Mouse (Mus musculus) layer of hippocampus, adult 2 months (tissue): ENCODE data around the gene Zmynd19. TPM values are rescaled to one million over a fixed set of nuclear protein-coding genes. Genes with fewer than 3 reads are reported as not detected.
A peak's percentile ranks its signal among the peaks of the same experiment; 100 is the strongest.
"Not testable (repeated sequence)": the region's sequence is repeated elsewhere in the genome, so short reads cannot be mapped to it uniquely, and the experiment has no call there.

Experiments used
- DNase-seq, 2 experiments: peaks; one replicate each; pipeline ENCODE4 v3.0.0; 2022; ENCODE audit warnings: low spot score in 2 of 2
- H3K27ac ChIP-seq: fragments of 200-600 bp; 2 replicates; pipeline ENCODE4 v1.8.1; 2022
- H3K4me3 ChIP-seq: fragments of 200-600 bp; 2 replicates; pipeline ENCODE4 v1.8.1; 2022; ENCODE audit warnings: mild to moderate bottlenecking
- CTCF ChIP-seq: fragments of 200-600 bp; conservative IDR thresholded peaks from 2 replicates; pipeline ENCODE4 v1.8.1; 2022; ENCODE audit warnings: antibody characterized with exemption, mild to moderate bottlenecking, moderate library complexity
- total RNA-seq, 2 experiments: library from RNA; stranded (reverse); gene quantifications; 2 replicates each; pipeline ENCODE4 v1.2.3; 2021

Gene Zmynd19
- total RNA-seq, 2 experiments from 2014 or later = 35.0 to 36.2 TPM

DNA sequence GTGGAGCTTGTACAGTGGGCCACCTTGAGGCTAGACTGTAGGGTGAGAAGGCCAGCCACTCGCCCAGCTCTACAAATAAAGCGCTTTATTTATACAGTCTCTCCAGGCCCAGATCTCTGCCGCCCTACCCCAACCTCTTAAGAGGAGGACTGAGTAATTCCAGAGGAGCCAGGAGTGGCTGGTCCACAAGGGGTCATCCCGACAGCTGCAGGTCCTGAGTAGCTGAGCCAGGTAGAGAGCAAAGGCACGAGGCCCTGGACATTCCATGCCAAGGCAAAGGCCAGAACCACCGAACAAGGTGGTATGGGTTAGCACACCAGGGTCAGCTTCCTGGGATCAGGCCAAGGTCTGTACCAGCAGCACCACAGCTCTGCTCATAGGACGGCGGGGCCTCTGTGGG lies 24.3 kb upstream of the Zmynd19 start:
- Histone ChIP-seq H3K4me3 (no peak overlapping the region), H3K27ac (no peak overlapping the region)
- TF ChIP-seq CTCF = no peak
- DNase-seq = no peak

DNA sequence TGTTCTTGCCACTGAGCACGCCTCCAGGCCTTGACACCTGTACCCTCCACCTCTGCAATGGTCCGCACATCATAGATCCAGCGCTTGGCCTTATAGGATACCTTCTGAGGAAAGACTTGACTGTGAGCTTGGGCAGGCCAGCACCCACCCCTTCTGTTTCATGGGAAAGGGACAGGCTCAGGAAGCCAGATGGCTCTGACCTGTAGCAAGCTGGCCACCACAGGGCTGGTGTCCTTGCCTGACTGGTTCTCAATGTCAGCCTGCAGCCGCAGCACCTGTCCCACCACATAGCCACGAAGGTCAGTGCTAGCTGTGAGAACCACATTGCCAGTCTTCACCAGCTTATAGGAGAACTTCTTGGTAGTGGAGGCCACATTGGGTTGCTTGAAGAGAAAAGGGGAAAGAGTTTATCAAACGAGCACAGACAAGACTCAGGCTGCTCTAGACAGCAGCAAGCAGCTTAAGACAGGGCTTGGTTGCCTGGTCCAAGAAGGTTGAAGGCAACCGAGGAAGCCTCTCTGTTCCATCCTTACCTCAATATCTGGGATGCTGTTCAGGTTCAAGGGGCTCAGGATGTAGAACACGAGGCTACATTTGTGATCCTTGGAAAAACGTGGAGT lies 23.1 kb upstream of the Zmynd19 start:
- H3K4me3 ChIP-seq = no peak overlapping the region
- no peak overlapping the region for H3K27ac ChIP-seq
- no peak for DNase-seq
- TF ChIP-seq CTCF = no peak

DNA sequence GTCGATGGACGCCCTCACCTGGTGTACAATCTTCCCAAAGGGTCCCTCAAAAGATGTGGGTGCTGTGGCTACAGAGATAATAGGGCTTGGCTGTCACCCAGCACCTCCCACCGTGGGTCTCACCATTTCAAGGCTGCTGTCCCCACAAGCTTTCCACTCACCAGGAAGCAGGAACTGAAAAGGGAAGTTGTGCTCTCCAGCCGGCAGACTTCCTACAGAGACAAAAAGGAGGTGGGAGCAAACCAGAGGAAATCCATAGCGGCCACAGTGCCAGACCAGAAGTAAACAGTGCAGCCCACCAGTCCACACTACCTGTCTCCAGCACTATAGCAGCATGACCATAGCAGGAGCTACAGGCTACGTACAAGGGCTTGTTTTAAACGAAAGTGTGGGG lies 22.6 kb upstream of the Zmynd19 start:
- Histone ChIP-seq H3K4me3 (no peak overlapping the region), H3K27ac (no peak overlapping the region)
- DNase-seq = no peak
- TF ChIP-seq CTCF = no peak

DNA sequence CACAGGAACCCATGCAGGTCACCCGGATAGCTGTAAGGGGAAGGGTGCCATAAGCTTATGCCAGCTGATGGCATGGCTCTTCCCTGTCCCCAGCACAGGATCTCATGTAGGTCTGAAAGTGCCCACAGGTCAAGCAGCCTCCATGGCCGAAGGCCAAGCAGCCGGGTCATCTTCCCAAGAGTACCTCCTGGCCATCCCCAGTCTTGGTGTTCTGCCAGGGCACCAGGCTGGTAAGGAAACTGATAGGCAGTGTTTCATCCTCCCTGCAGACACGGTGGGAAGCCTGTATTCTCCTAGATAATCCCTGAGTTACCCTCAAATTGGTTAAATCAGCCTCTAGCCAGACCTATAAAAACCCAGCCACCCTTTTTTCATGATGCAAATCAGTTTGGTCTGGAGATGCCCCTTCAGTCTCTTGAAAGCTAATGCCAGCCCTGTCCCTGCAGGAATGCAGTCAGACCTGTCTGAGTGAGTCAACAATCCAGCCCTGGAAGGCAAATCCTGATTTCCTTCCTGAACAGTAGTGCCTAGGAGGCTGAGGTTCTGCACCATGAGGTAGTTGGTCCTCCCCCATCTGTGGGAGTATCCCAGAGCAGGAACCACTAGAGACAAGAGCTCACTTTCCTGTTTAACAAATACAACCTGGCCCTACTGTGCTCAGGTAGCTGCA lies 21.6 kb upstream of the Zmynd19 start:
- no peak for TF ChIP-seq CTCF
- no peak for DNase-seq
- no peak overlapping the region for H3K27ac ChIP-seq
- H3K4me3 ChIP-seq = no peak overlapping the region

- no peak for TF ChIP-seq CTCF
- H3K27ac ChIP-seq = no peak overlapping the region
- H3K4me3 ChIP-seq = no peak overlapping the region
- DNase-seq = no peak
These were observed 20.5 kb upstream of the Zmynd19 start for GRCm38 (mm10) chr2:24929119-24929518.

DNA sequence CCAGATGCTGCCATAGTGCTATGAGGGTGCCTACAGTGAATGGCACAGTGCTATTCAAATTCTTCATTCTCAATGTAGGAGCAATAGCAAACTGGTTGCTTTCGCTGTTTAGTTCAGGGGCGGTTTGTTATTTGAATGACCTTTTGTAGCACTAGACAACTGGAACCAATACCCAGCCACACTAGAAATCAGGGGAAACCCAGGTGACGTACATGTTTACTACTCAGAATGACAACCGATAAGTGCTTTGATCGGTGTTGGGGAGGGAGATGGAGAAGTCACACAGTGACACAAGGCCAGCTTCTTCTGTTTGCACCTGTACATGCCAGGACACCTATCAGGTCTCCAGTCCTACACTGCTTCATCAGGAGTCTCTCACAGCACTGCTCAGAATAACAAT lies 20.0 kb upstream of the Zmynd19 start:
- DNase-seq = no peak
- no peak overlapping the region for H3K4me3 ChIP-seq
- no peak for TF ChIP-seq CTCF
- H3K27ac ChIP-seq = no peak overlapping the region

DNA sequence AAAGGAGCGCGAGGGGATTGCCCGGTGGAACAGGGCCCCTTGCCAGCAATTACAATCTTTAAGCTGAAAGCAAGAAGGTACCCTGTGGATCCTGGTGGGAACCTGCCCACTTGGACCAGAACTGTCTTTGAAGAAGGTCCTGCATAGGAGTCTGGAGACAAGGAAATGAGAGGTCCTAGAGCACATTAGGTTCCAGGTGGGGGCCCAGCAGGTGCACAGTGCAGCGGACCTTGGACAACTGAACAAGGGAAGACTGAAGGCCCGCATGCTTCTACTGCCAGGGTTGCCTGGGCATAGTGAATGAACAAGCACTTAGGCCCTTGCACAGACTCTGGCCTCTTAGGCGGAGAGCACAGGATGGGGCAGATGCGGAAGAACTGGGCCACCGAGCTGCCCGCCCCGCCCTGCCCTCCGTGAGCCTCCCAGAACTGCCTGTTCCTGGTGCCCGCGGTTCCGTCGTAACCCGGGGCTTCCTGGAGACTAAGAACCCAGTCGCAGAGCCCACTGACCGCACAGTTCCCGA lies 15.1 kb upstream of the Zmynd19 start:
- TF ChIP-seq CTCF = no peak
- H3K27ac ChIP-seq = peak overlapping the region; percentile 78
- no peak for DNase-seq
- peak overlapping the region; percentile 74 for H3K4me3 ChIP-seq

DNA sequence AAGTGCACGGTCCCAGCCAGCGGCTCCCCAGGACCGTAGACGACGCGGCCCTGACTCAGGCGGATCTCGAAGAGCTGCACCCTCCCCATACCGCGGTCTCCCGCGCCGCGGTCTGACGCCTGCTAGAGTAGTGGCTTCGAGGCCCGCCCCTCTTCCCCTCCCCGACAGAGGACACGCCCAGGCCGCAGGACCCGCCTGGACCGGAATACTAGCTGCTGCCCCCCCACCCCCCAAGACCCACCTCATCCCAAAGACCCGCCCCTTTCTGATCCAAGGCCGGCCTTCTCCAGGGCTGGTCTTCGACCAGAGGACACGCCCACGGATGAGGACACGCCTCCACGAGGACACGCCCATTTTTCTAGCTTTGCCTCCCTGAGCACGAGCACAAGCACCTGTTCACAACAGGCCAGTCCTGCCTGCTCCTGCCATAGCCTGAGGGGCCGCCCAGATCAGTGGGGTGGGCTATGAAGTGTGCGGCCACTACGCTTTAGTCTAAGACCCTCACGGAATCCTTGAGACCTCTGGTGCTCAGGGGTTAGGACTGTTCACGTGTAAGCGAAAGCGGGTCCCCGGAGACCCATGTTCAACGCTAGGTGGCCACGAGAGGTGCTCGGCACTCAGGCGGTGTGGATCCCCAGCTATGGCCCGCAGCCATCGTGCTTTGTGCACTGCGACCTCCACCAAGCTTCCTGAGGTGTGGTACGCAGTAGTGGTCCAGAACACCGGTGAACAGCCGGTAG lies 14.4 kb upstream of the Zmynd19 start, which contains the start of gene Arrdc1:
Arrdc1 (minus strand) TSS at position 196 of the 740 bp plus-strand sequence.
- peak within 1 kb of the TSS; percentile 74 for H3K4me3 ChIP-seq
- TF ChIP-seq CTCF = peak; percentile 69
- H3K27ac ChIP-seq = peak within 1 kb of the TSS; percentile 78
- DNase-seq = peak; percentile 75 to 88

GRCm38 (mm10) chr2:24942092-24942491 lies 7.5 kb upstream of the Zmynd19 start:
- TF ChIP-seq CTCF = no peak
- Histone ChIP-seq H3K4me3 (no peak overlapping the region), H3K27ac (no peak overlapping the region)
- no peak for DNase-seq

- TF ChIP-seq CTCF = peak; percentile 65
- peak in 1 of 2 experiments; percentile 35 for DNase-seq
- not testable (repeated sequence) for H3K4me3 ChIP-seq, H3K27ac ChIP-seq
These were observed 5.3 kb upstream of the Zmynd19 start for GRCm38 (mm10) chr2:24944304-24944703.

DNA sequence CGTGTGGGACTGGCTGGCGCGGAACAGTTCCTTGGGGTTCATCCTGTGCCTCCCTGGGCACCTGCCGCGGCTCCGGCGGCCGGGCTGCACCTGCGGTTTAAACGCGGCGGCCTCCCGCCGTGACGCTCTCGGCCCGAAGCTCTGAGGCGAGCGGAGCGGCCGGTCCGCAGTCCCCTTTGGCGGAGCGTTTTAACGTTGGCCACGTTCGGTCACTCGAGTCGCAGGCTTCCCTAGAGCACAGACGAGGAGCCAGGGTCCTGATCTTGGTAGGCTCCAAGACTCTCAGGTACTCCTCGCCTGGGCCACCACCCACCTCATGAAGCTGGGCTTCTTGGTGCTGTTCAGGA lies 570 bp downstream of the Zmynd19 start:
- no peak for TF ChIP-seq CTCF
- Histone ChIP-seq H3K4me3 (peak overlapping the region; percentile 86), H3K27ac (peak overlapping the region; percentile 77)
- no peak for DNase-seq

DNA sequence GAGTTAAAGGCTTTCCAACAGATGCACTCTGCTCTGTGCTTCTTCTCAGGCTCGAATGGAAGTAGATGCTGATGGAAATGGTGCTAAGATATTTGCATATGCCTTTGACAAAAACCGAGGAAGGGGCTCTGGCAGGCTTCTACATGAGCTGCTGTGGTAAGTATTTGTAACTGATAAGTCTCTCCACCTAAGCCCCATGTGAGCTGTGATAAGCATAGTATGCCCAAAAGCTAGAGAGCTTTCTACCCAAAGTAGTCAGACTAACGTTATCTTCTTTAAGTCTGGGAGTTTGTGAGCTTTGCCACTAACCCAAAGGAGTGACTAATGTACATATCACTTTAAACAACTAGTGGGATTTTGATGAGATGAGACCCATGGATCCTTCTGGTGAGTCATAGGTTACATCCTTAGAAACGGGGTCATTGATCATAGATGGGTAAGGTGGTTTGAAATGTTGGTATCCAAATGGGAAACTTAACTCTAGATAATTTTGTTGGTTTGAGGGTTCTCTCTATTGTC lies 3.0 kb downstream of the Zmynd19 start:
- H3K27ac ChIP-seq = no peak overlapping the region
- DNase-seq = no peak
- no peak overlapping the region for H3K4me3 ChIP-seq
- TF ChIP-seq CTCF = no peak

DNA sequence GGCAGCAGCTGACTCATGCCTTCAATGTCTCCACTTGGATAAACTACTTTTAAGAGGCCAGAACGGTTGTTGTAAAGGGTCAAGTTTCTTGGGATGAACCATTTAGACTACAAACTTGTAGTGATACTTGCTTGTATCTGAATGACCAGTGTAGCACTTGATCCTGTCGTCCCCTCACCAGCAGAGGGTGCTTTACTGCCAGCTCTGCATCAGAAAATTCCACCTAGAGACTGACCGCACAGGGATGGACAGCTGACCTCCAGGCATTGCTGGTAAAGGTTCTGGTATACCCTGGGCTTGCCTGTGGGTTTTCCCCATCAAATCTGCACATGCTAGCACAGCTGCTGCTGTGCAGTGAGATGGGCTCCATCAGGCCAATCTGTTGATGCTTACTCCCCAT lies 11.3 kb downstream of the Zmynd19 start:
- no peak overlapping the region for H3K27ac ChIP-seq
- DNase-seq = no peak

More for the DNA sequence above, 11.3 kb downstream of the Zmynd19 start:
- peak; percentile 77 for TF ChIP-seq CTCF
- no peak overlapping the region for H3K4me3 ChIP-seq
